Mouse (Mus musculus) kidney, postnatal 0 days (tissue): ENCODE data around the gene Gm6583. TPM values are rescaled to one million over a fixed set of nuclear protein-coding genes. Genes with fewer than 3 reads are reported as not detected.

Source experiments
- ATAC-seq: fragments of 200-750 bp; cut with Nextera tagmentation; replicated peaks from 2 replicates; pipeline ENCODE4 v1.8.0; 2017; ENCODE audit warnings: low read depth, moderate number of reproducible peaks, moderate TSS enrichment, moderate library complexity; ENCODE audit not compliant: low FRiP score
- DNase-seq: peaks from one replicate; pipeline ENCODE4 v3.0.0-alpha.2; 2016; ENCODE audit warnings: low spot score
- H3K27ac ChIP-seq: fragments of 300-500 bp; sonication (generic); 2 replicates; pipeline ENCODE4 v1.5.1; 2014; ENCODE audit warnings: mild to moderate bottlenecking
- H3K27me3 ChIP-seq: fragments of 300-500 bp; sonication (generic); 2 replicates; pipeline ENCODE4 v1.6.1; 2014; ENCODE audit warnings: low read length, mixed read lengths; ENCODE audit not compliant: insufficient read depth
- H3K36me3 ChIP-seq: fragments of 300-500 bp; sonication (generic); 2 replicates; pipeline ENCODE4 v1.6.1; 2014; ENCODE audit warnings: low read length, mixed read lengths; ENCODE audit not compliant: insufficient read depth
- H3K4me1 ChIP-seq: fragments of 300-500 bp; sonication (generic); replicated peaks from 2 replicates; pipeline ENCODE4 v1.6.1; 2014; ENCODE audit warnings: antibody characterized with exemption, low read length, mixed read lengths; ENCODE audit not compliant: insufficient read depth
- H3K4me2 ChIP-seq: fragments of 300-500 bp; sonication (generic); 2 replicates; pipeline ENCODE4 v1.6.1; 2014; ENCODE audit warnings: mild to moderate bottlenecking, low read length, moderate library complexity, mixed read lengths
- H3K4me3 ChIP-seq: fragments of 300-500 bp; sonication (generic); replicated peaks from 2 replicates; pipeline ENCODE4 v1.5.1; 2014; ENCODE audit warnings: low read depth, low read length
- H3K9ac ChIP-seq: fragments of 300-500 bp; sonication (generic); 2 replicates; pipeline ENCODE4 v1.6.1; 2014; ENCODE audit warnings: low read depth, low read length
- H3K9me3 ChIP-seq: fragments of 300-500 bp; sonication (generic); replicated peaks from 2 replicates; pipeline ENCODE4 v1.6.1; 2016; ENCODE audit warnings: low read length, inconsistent platforms, mixed read lengths
- CTCF ChIP-seq: IDR thresholded peaks from 2 replicates; pipeline ENCODE4 v1.5.1; 2016; ENCODE audit warnings: antibody characterized with exemption, low read depth, mild to moderate bottlenecking, moderate library complexity
- WGBS: fragments of 180-500 bp; shearing (Covaris S2); extraction: QIAGEN DNeasy Blood & Tissue Kit; methylation state at CpG from one replicate; pipeline ENCODE4 v1.1.7; 2014; 5-methylcytosine and 5-hydroxymethylcytosine counted together
- polyA plus RNA-seq: library from polyadenylated mRNA; unstranded; fragments of >200 nt; fragmentation: Nextera tagmentation; extraction: Ambion mirVana; gene quantifications from 2 replicates; pipeline ENCODE4 v1.2.1, GENCODE M21; 2015

Gene Gm6583
- polyA plus RNA-seq, 1 experiment from 2014 or later, result 0.08 TPM

DNA sequence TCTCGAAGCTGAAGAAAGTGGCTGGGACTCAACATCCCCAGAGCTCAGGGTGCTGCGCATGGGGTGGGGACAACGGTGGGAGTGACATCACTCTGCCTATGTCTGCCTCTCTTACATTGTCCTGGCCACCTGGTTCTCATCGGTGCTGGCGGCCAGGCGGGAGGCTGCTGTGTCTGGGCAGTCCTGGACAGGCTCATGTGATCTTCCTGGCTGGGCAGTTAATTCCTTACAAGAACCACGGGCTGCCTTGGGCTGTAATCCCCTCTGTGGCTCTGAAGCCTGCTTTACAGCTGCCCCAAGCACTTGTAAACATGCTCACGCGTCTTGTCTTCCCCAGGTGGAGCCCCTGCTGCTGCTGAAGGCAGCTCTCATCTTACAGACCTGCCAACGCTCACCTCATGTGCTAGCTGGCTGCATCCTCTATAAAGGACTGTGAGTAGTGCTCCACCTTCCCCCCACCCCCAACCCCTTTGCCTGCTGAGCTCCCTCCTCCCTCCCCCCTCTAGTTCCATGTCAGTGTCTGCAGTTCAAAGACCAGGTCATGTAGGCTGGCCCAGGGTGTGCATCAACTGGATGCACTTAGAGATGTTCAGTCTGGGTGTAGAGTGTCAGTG, 8.5 kb upstream of the Gm6583 start:
- Histone ChIP-seq H3K9me3 (no peaks in the 10 kb centered on the region), H3K27me3 (no peaks in the 10 kb centered on the region), H3K27ac (no peak overlapping the region), H3K4me2 (no peak overlapping the region), H3K36me3 (peaks cover 34% of the 10 kb centered on the region), H3K4me3 (no peak overlapping the region), H3K4me1 (no peaks in the 10 kb centered on the region), H3K9ac (no peak overlapping the region)
- no peak for TF ChIP-seq CTCF
- ATAC-seq, result no peak
- WGBS, result 73% methylated on average over 10 of the region's 10 CpGs
- no peak for DNase-seq

DNA sequence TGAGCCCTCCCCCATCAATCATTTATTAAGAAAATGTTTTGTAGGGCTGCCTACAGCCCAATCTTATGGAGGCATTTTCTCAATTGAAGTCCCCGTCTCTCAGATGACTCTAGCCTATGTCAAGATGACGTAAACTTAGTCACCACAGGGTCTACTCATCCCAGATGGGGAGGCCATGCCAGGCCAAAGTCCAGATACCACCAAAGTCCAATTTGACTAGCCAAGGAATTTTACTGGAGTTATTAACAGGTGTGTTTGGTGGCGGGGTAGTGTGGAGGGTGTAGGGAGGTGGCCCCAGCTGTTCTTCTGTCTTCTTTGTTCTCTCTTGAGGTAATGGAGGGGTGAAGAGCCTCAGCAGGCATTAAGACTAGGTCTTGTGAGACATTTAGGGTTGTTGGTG, 4.2 kb upstream of the Gm6583 start:
- no peak for ATAC-seq
- Histone ChIP-seq H3K9ac (no peak overlapping the region), H3K9me3 (no peaks in the 10 kb centered on the region), H3K4me1 (no peaks in the 10 kb centered on the region), H3K27ac (no peak overlapping the region), H3K4me2 (no peak overlapping the region), H3K36me3 (peaks cover 16% of the 10 kb centered on the region), H3K27me3 (no peaks in the 10 kb centered on the region), H3K4me3 (no peak overlapping the region)
- WGBS, result 90% methylated on average over 3 of the region's 3 CpGs
- TF ChIP-seq CTCF, result no peak
- no peak for DNase-seq

DNA sequence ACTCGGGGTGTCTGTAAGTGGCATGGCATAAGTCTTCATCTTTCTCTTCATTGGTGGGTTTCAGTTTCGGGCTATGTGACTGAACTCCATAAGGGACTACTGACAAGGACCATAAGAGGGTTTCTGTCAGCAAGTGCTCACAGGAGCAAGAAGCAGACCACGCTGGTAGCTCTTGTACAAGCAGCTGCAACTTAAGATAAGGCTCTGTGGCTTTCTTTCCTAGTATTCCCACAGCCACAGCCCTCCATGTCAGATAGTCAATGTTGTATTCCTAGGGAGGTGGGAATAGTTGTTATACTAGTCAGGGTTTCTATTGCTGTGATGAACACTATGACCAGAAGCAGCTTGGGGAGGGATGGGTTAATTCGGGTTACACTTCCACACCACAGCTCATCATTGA, 3.7 kb upstream of the Gm6583 start:
- no peak for DNase-seq
- Histone ChIP-seq H3K27me3 (no peaks in the 10 kb centered on the region), H3K27ac (no peak overlapping the region), H3K4me3 (no peak overlapping the region), H3K9me3 (no peaks in the 10 kb centered on the region), H3K9ac (no peak overlapping the region), H3K4me2 (no peak overlapping the region), H3K36me3 (peaks cover 13% of the 10 kb centered on the region), H3K4me1 (no peaks in the 10 kb centered on the region)
- WGBS, result 95% methylated on average over 4 of the region's 4 CpGs
- no peak for TF ChIP-seq CTCF
- ATAC-seq, result no peak

DNA sequence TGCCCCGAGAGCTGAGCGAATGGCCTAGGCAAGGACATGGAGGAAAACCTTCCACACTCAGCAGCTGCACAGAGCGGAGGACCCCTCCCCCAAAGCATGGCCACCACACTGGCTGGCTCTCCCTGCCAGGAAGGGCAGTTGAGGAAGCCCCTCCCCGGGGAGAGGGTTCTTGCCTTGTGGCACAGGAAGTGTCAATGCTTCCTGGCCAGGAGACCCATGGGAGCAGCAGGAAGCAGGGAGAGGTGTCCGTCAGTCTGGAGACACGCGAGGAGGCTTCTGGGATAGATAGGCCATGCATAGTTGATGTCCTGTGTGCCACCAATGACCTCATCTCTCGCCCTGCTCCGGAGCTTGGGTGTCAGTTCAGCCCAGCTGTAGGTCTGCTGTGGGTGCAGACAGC, 489 bp upstream of the Gm6583 start:
- Histone ChIP-seq H3K27me3 (no peaks in the 10 kb centered on the region), H3K9me3 (no peaks in the 10 kb centered on the region), H3K4me1 (no peaks in the 10 kb centered on the region), H3K4me2 (no peak overlapping the region), H3K4me3 (no peak overlapping the region), H3K36me3 (peaks cover 11% of the 10 kb centered on the region), H3K27ac (no peak overlapping the region), H3K9ac (no peak overlapping the region)
- TF ChIP-seq CTCF, result no peak
- ATAC-seq (peak; percentile 13; the same call in 1 of the 2 replicates), DNase-seq (no peak)
- WGBS, result 87% methylated on average over 9 of the region's 9 CpGs

DNA sequence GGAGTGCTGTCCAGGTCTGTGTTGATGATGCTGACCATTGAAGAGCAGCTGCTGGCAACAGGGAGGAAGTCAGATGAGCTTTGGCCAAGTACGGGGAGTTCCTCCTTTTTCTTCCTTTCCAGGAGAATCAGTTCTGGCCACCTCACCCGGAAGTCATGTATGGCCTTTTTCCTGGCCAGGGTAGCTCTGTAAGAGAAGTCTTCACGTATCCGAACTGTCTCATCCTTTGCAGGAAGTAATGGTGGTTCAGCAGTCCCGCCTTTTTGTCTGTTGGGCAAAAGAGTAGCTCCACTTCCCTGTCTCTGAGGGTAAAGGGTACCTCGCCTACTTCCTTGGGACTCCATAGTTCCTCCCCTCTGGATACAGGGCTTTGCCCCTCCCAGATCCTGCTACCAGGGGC, 340 bp downstream of the Gm6583 start:
- Histone ChIP-seq H3K4me2 (no peak overlapping the region), H3K27me3 (no peaks in the 10 kb centered on the region), H3K27ac (no peak overlapping the region), H3K36me3 (peaks cover 17% of the 10 kb centered on the region), H3K4me3 (no peak overlapping the region), H3K9me3 (no peaks in the 10 kb centered on the region), H3K4me1 (no peaks in the 10 kb centered on the region), H3K9ac (no peak overlapping the region)
- no peak for ATAC-seq
- DNase-seq, result no peak
- no peak for TF ChIP-seq CTCF
- 81% methylated on average over 6 of the region's 6 CpGs for WGBS

DNA sequence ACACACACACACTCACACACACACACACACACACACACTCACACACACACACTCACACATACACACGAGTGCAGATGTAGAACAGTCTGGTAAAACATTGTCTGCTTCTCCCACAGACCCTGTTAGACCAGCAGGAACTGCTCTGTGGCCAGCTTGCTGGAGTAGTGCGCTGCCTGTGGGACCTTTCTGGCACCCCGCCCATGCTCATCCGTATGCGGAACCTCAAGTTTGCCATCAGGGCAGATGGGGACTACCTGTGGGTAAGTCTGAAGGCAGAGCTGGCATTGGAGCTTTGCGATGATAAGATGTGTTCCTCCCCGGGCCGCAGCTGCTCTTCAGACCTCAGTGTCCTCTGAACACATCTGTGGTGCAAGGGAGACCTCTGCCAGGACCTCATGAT, 6.7 kb downstream of the Gm6583 start:
- Histone ChIP-seq H3K9me3 (no peaks in the 10 kb centered on the region), H3K36me3 (peaks cover 35% of the 10 kb centered on the region), H3K4me3 (no peak overlapping the region), H3K4me2 (no peak overlapping the region), H3K27me3 (no peaks in the 10 kb centered on the region), H3K4me1 (no peaks in the 10 kb centered on the region), H3K9ac (no peak overlapping the region), H3K27ac (no peak overlapping the region)
- 97% methylated on average over 8 of the region's 8 CpGs for WGBS
- ATAC-seq (no peak), DNase-seq (no peak)
- no peak for TF ChIP-seq CTCF
